Mouse (Mus musculus) liver, embryonic 12.5 days (tissue): ENCODE measurements around the gene Slc26a11. TPM values are rescaled to one million over a fixed set of nuclear protein-coding genes. Genes with fewer than 3 reads are reported as not detected.
A peak's percentile ranks its signal among the peaks of the same experiment; 100 is the strongest.
"Not testable (repeated sequence)": the region's sequence is repeated elsewhere in the genome, so short reads cannot be mapped to it uniquely, and the experiment has no call there.

Experiments
- ATAC-seq: fragments of 200-750 bp; cut with Nextera tagmentation; 2 replicates; pipeline ENCODE4 v1.8.0; 2017; ENCODE audit warnings: moderate number of reproducible peaks, mild to moderate bottlenecking, moderate library complexity
- H3K27ac ChIP-seq: fragments of 300-500 bp; sonication (generic); 2 replicates; pipeline ENCODE4 v1.5.1; 2016; ENCODE audit warnings: mild to moderate bottlenecking
- H3K27me3 ChIP-seq: fragments of 300-500 bp; sonication (generic); replicated peaks from 2 replicates; pipeline ENCODE4 v1.6.1; 2016; ENCODE audit warnings: mild to moderate bottlenecking, moderate library complexity
- H3K36me3 ChIP-seq: fragments of 300-500 bp; sonication (generic); 2 replicates; pipeline ENCODE4 v1.6.1; 2016; ENCODE audit warnings: mild to moderate bottlenecking, moderate library complexity
- H3K4me1 ChIP-seq: fragments of 300-500 bp; sonication (generic); 2 replicates; pipeline ENCODE4 v1.6.1; 2016
- H3K4me2 ChIP-seq: fragments of 300-500 bp; sonication (generic); 2 replicates; pipeline ENCODE4 v1.6.1; 2016; ENCODE audit warnings: mild to moderate bottlenecking, moderate library complexity
- H3K4me3 ChIP-seq: fragments of 300-500 bp; sonication (generic); 2 replicates; pipeline ENCODE4 v1.5.1; 2016; ENCODE audit warnings: mild to moderate bottlenecking, moderate library complexity
- H3K9ac ChIP-seq: fragments of 300-500 bp; sonication (generic); 2 replicates; pipeline ENCODE4 v1.6.1; 2016; ENCODE audit warnings: mild to moderate bottlenecking, moderate library complexity
- H3K9me3 ChIP-seq: fragments of 300-500 bp; sonication (generic); replicated peaks from 2 replicates; pipeline ENCODE4 v1.6.1; 2016; ENCODE audit warnings: mild to moderate bottlenecking, moderate library complexity
- WGBS: fragments of 180-500 bp; shearing (Covaris S2); methylation state at CpG from one replicate; pipeline ENCODE4 v1.1.7; 2016; ENCODE audit not compliant: insufficient replicate concordance; 5-methylcytosine and 5-hydroxymethylcytosine counted together
- polyA plus RNA-seq: library from polyadenylated mRNA; unstranded; fragments of >200 nt; fragmentation: Nextera tagmentation; extraction: Ambion mirVana; gene quantifications from 2 replicates; pipeline ENCODE4 v1.2.1, GENCODE M21; 2016

Slc26a11 gene
- polyA plus RNA-seq, 1 experiment from 2014 or later = 2.6 TPM

DNA sequence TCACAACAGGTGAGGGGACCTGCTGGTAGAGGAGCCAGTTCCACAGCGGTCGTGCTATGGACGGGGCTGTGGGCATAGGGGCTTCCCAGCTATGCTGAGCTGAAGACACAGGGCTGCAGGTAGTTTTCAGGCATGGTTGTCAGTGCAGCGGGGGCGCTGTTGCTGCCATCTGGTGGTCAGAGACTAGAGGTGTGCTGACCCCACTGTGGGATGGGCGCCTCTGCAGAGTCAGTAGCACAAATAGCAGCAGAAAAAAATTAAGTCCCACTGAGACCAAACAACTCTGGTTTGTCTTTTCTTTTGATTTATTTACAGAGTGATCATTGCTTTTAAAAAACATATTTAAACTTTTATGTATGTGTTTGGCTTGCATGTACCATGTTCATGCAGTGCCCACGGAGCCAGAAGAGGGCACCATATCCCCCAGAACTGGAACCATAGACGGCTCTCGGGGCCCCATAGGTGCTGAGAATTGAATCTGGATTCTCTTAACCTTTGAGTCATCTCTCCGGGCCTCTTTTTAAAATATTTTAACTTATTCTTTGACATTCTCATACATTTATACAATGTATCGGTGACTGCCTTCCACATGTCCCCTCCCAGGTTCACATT, 8.3 kb downstream of the Slc26a11 start:
- peak; percentile 76 for ATAC-seq
- Histone ChIP-seq H3K9me3 (no peaks in the 10 kb centered on the region), H3K4me2 (peak overlapping the region; percentile 38), H3K36me3 (peaks cover 11% of the 10 kb centered on the region), H3K4me3 (no peak overlapping the region), H3K4me1 (peaks cover 7% of the 10 kb centered on the region), H3K27me3 (no peaks in the 10 kb centered on the region), H3K27ac (no peak overlapping the region), H3K9ac (no peak overlapping the region; the same call in 1 of the 2 replicates)
- WGBS = 25% methylated on average over 11 of the region's 11 CpGs

GRCm38 (mm10) chr11:119375425-119375824, 20.1 kb downstream of the Slc26a11 start:
- Histone ChIP-seq H3K27ac (no peak overlapping the region), H3K4me2 (no peak overlapping the region), H3K27me3 (no peaks in the 10 kb centered on the region), H3K4me1 (peaks cover 24% of the 10 kb centered on the region), H3K4me3 (no peak overlapping the region), H3K9me3 (no peaks in the 10 kb centered on the region), H3K36me3 (peaks cover 17% of the 10 kb centered on the region; the same call in 1 of the 2 replicates), H3K9ac (no peak overlapping the region)
- WGBS = 26% methylated on average over 6 of the region's 6 CpGs
- no peak; the same call in 1 of the 2 replicates for ATAC-seq

DNA sequence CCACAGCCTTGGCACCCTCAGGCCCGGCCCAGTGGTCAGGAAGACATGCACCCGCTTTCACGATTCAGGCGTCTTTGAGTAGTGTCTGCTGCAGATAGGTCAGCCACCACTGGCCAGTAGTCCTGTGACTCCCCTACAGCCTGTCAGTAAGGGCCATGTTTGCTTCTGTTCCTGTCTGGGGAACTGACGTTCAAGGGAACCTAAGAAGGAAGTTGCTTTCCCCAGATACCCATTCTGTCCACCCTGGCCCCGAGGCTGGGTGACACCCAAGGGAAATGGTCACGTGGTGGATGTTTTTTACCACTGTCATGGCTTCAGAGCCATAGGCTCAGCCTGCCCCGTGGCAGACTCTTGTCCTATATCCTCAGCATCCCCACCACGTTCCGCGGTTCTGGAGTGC, 22.0 kb downstream of the Slc26a11 start:
- Histone ChIP-seq H3K27me3 (no peaks in the 10 kb centered on the region), H3K9ac (no peak overlapping the region), H3K4me1 (peaks cover 34% of the 10 kb centered on the region), H3K9me3 (no peaks in the 10 kb centered on the region), H3K36me3 (peaks cover 17% of the 10 kb centered on the region; the same call in 1 of the 2 replicates), H3K4me3 (no peak overlapping the region), H3K4me2 (no peak overlapping the region), H3K27ac (no peak overlapping the region)
- 68% methylated on average over 11 of the region's 11 CpGs for WGBS
- ATAC-seq = no peak

DNA sequence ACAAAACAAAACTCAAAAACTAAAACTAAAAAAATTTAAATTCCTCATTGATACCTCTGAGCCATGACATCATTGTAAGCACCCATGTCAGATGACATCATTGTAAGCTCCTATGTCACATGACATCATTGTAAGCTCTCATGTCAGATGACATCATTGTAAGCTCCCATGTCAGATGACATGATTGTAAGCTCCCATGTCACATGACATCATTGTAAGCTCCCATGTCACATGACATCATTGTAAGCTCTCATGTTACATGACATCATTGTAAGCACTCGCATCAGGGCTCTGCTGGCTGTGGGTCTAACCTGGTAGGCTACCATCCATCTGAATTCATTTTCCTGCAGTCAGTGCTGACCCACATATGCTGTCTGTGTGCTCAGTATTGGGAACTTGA, 23.2 kb downstream of the Slc26a11 start:
- H3K4me3 ChIP-seq = no peak overlapping the region
- no peak overlapping the region for H3K9ac ChIP-seq
- ATAC-seq = no peak
- no peaks in the 10 kb centered on the region for H3K27me3 ChIP-seq
- peaks cover 33% of the 10 kb centered on the region for H3K4me1 ChIP-seq
- H3K27ac ChIP-seq = no peak overlapping the region
- 82% methylated on average over 1 of the region's 1 CpGs for WGBS
- H3K9me3 ChIP-seq = no peaks in the 10 kb centered on the region
- H3K36me3 ChIP-seq = peaks cover 17% of the 10 kb centered on the region; the same call in 1 of the 2 replicates
- no peak overlapping the region for H3K4me2 ChIP-seq

DNA sequence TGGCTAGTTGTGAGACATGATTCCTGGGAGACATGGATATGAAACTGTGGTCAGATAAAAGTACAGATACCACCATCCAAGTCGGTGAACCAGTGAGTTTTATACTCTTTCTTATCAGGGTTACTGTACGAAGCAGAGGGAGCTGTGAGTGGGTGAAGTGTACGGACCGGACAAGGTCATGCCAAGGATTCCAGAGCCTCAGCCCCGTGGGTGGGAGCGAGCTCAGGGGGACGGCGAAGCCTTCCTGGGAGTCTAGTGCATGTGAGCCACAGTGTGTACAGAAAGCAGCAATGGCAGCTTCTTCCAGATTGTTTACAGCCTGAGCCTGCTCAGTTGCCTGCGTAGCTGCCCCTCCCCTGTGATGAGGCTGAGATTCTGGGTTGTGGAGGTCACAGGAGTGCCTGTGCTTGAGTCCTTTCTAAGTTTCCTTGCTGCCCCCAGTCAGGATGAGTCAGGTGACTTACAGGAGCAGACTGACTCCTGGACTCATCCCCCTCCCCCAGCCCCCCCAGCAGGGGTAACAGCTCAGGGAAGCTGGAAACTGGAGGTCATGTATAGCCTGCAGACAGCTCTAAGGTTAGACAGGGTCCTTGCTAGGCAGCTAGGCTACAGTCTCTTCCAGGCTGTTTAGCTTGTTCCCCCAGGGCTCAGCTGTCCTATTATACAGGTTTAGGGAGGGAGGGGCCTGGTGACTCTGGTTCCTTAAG, 26.4 kb downstream of the Slc26a11 start:
- no peak for ATAC-seq
- Histone ChIP-seq H3K9me3 (no peaks in the 10 kb centered on the region), H3K27ac (no peak overlapping the region), H3K4me1 (peaks cover 17% of the 10 kb centered on the region), H3K36me3 (peaks cover 17% of the 10 kb centered on the region; the same call in 1 of the 2 replicates), H3K9ac (no peak overlapping the region), H3K27me3 (no peaks in the 10 kb centered on the region; the same call in 1 of the 2 replicates), H3K4me2 (no peak overlapping the region), H3K4me3 (no peak overlapping the region)
- WGBS = 62% methylated on average over 9 of the region's 9 CpGs

DNA sequence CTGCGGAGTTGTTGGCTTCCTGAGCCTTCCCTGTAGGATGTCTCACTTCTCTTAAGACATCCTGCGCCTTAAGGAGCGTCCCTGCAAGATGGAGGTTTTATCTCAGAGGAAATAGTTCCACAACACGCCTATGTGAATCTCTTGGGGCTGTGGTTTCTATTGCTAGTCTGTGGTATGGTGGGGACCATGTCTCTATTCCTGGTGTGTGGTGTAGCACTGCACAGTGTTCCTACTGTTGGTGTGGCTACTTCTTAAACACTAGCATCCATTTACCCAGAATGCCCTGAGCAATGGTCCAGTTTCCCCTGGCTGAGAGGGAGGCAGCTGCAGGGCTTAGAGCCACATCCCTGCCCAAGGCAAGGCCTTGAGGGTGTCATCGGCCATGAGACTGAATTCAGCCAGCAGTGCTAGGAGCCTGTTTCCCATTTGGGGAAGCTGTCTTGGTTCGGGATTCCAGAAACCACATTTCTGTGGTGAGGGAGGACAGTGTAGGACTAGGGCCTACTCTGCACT, 27.0 kb downstream of the Slc26a11 start:
- Histone ChIP-seq H3K27ac (no peak overlapping the region), H3K9me3 (no peaks in the 10 kb centered on the region)
- no peak for ATAC-seq

GRCm38 (mm10) chr11:119384904-119385303, 29.5 kb downstream of the Slc26a11 start:
- H3K4me3 ChIP-seq = no peak overlapping the region
- no peak overlapping the region for H3K27ac ChIP-seq
- H3K4me1 ChIP-seq = peaks cover 22% of the 10 kb centered on the region; the same call in 1 of the 2 replicates
- ATAC-seq = no peak
- 18% methylated on average over 4 of the region's 4 CpGs for WGBS
- H3K9me3 ChIP-seq = no peaks in the 10 kb centered on the region
- H3K36me3 ChIP-seq = no peaks in the 10 kb centered on the region
- no peak overlapping the region for H3K9ac ChIP-seq
- H3K4me2 ChIP-seq = no peak overlapping the region
- H3K27me3 ChIP-seq = peaks cover 24% of the 10 kb centered on the region

More for the DNA sequence above, 27.0 kb downstream of the Slc26a11 start:
- Histone ChIP-seq H3K36me3 (peaks cover 13% of the 10 kb centered on the region; the same call in 1 of the 2 replicates), H3K4me1 (peaks cover 17% of the 10 kb centered on the region; the same call in 1 of the 2 replicates), H3K27me3 (no peaks in the 10 kb centered on the region; the same call in 1 of the 2 replicates), H3K9ac (no peak overlapping the region), H3K4me2 (no peak overlapping the region), H3K4me3 (no peak overlapping the region)
- WGBS = 36% methylated on average over 6 of the region's 6 CpGs

DNA sequence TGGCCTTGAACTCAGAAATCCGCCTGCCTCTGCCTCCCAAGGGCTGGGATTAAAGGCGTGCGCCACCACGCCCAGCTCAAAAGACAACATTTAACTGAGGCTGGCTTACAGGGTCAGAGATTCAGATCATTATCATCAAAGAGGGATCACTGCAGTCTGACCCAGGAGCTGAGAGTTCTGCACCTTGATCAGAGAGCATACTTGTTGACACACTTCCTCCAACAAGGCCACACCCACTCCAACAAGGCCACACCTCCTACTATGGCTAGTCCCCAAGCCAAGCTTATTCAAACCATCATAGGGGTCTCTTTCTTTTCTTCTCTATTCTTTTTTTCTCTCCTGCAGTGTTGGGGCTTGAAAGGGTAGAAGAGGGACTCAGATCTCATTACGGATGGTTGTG, 30.9 kb downstream of the Slc26a11 start:
- peaks cover 38% of the 10 kb centered on the region for H3K27me3 ChIP-seq
- H3K4me2 ChIP-seq = no peak overlapping the region
- no peak overlapping the region for H3K27ac ChIP-seq
- no peaks in the 10 kb centered on the region for H3K9me3 ChIP-seq
- peaks cover 34% of the 10 kb centered on the region for H3K4me1 ChIP-seq
- H3K9ac ChIP-seq = no peak overlapping the region
- WGBS = 86% methylated on average over 5 of the region's 5 CpGs
- no peak overlapping the region for H3K4me3 ChIP-seq
- ATAC-seq = no peak
- H3K36me3 ChIP-seq = no peaks in the 10 kb centered on the region

GRCm38 (mm10) chr11:119387273-119387672, 31.9 kb downstream of the Slc26a11 start:
- not testable (repeated sequence) for H3K9ac ChIP-seq, H3K4me2 ChIP-seq, H3K36me3 ChIP-seq, H3K4me3 ChIP-seq, H3K27ac ChIP-seq, H3K9me3 ChIP-seq, ATAC-seq
- WGBS = 21% methylated on average over 3 of the region's 3 CpGs
- peaks cover 34% of the 10 kb centered on the region for H3K4me1 ChIP-seq
- H3K27me3 ChIP-seq = peaks cover 43% of the 10 kb centered on the region

GRCm38 (mm10) chr11:119389851-119390270, 34.5 kb downstream of the Slc26a11 start:
- Histone ChIP-seq H3K9ac (peak overlapping the region; percentile 75), H3K27ac (peak overlapping the region; percentile 81; the same call in 1 of the 2 replicates), H3K4me2 (peak overlapping the region; percentile 97), H3K4me3 (peak overlapping the region; percentile 80), H3K4me1 (peaks cover 54% of the 10 kb centered on the region), H3K36me3 (no peaks in the 10 kb centered on the region), H3K9me3 (no peaks in the 10 kb centered on the region), H3K27me3 (peaks cover 43% of the 10 kb centered on the region)
- WGBS = under 1% methylated on average over 35 of the region's 35 CpGs
- ATAC-seq = 0 out of 2 replicates have a peak, but pooled peaks have one; percentile 6

DNA sequence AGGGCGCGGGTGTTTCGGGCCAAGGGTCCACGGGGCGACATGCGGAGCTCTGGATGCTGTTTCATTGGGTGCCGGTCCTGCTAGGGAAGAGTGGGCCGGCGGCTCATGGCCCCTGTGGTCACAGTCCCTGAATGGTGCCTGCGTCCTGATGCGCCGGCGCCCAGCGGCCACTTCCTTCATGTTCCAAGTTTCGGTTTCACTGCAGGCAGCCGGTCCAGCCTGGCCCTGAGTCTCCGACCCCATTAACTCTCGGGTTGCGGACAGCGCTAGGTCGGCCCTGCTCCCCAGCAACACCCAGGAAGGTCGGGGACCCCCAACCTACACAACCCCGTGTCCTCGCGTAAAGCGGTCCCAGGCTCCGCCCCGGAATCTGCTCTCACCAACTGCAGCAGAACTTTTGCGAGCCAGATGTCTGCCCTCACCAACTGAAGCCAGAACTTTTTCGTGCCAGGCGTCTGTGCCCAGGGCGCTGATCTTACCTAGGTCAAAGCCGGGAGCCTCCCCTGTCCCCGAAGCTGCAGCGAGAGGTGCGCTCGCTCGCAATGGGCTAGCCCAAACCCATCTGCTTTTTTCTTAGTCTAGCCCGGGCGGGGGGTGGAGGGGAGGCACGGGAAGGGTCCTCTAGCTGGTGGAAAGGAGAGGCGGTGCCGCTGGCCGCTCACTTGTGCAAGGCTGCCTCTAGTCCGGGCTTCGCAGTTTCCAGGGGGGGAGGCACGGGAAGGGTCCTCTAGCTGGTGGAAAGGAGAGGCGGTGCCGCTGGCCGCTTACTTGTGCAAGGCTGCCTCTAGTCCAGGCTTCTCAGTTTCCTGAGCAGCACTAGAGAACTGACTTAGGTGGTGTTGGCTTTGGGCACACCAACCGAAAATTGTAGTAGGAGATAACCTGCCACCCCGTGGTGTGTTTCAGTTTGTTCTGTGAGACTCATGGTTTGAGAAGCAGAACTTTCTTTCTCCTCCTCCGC, 35.2 kb downstream of the Slc26a11 start:
- peak overlapping the region; percentile 97 for H3K4me2 ChIP-seq
- no peak for ATAC-seq
- H3K27ac ChIP-seq = peak overlapping the region; percentile 81
- H3K27me3 ChIP-seq = peaks cover 43% of the 10 kb centered on the region
- peak overlapping the region; percentile 75 for H3K9ac ChIP-seq
- peaks cover 55% of the 10 kb centered on the region for H3K4me1 ChIP-seq
- 2% methylated on average over 53 of the region's 53 CpGs for WGBS
- H3K36me3 ChIP-seq = no peaks in the 10 kb centered on the region
- no peaks in the 10 kb centered on the region for H3K9me3 ChIP-seq
- H3K4me3 ChIP-seq = peak overlapping the region; percentile 80
